Mouse (Mus musculus): ENCODE measurements at regions not wholly inside any gene's neighbourhood (a gene's known extent, or its start where the extent isn't known, plus 50 kb on each side); places are given as distances from the start of the nearest gene placed in this dataset.

DNA sequence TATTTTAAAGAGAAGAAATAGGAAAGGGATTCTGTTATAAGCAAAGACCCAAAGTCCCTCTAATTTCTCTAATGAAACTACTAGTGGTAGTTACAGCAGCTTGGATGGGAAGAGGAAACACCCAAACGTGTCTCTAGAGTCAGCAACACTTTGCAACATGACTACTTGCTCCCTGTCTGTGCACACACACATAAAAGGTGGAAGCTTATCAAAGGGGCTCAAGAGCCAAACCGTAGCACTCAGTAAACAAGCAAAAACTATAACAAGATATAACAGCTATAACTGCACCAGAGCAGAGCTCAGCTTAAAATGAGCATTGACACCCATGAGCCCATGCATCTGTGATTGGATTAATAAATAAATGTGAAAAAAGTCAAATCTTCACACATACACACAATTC is 262.5 kb upstream of the Ppargc1a start:
- no peaks in the 10 kb centered on the region for H3K36me3 ChIP-seq (replicated peaks in 1 of 2; ENCODE audit: control insufficient read depth in 1 of 2, insufficient read depth in 1 of 2, low read length in 1 of 2)
- no peaks in the 10 kb centered on the region for H3K27me3 ChIP-seq (replicated peaks)
- H3K27ac ChIP-seq (ENCODE audit: insufficient read depth, low read depth) = no peak overlapping the region
- H3K4me1 ChIP-seq (ENCODE audit: control insufficient read depth in 1 of 2, insufficient read depth in 2 of 2) = no peaks in the 10 kb centered on the region
- dilution Hi-C loops (cut with MboI; ENCODE audit: extremely low pct_ligation_motif_present, extremely low pct_unique_long_range_greater_than_20kb, low sequenced_read_pairs) (no loop called here), in situ Hi-C loops (cut with MboI; ENCODE audit: low pct_ligation_motif_present, low pct_unique_long_range_greater_than_20kb, low sequenced_read_pairs) (no loop called here)
- H3K4me3 ChIP-seq (replicated peaks in 1 of 3; ENCODE audit: low read depth in 2 of 3, low read length in 2 of 3, poor library complexity in 1 of 3) = no peak overlapping the region
- H3K79me2 ChIP-seq (replicated peaks; ENCODE audit: control insufficient read depth, extremely low read depth, insufficient read depth, poor library complexity, severe bottlenecking) = no peaks in the 10 kb centered on the region
- no peak overlapping the region for H3K9ac ChIP-seq (ENCODE audit: insufficient read depth, low read depth)
- no peak for TF ChIP-seq JUN (IDR thresholded peaks at IDR 0.05; ENCODE audit: insufficient read depth, low read depth, low read length)
- no peak for TF ChIP-seq MAX (IDR thresholded peaks at IDR 0.05; ENCODE audit: low read length)
- no peak for TF ChIP-seq ZC3H11A (IDR thresholded peaks at IDR 0.05; ENCODE audit: low read depth, low read length)
- TF ChIP-seq RCOR1 (conservative IDR thresholded peaks at IDR 0.05; ENCODE audit: low read depth, low read length) = no peak
- no peak for TF ChIP-seq TBP (conservative IDR thresholded peaks at IDR 0.05; ENCODE audit: low read depth, low read length)
- TF ChIP-seq CHD1 (IDR thresholded peaks at IDR 0.05; ENCODE audit: low read depth, low read length) = no peak
- TF ChIP-seq IRF4 (IDR thresholded peaks at IDR 0.05; ENCODE audit: low read depth, low read length) = no peak
- TF ChIP-seq RAD21 (IDR thresholded peaks at IDR 0.05; ENCODE audit: low read depth, low read length) = no peak
- TF ChIP-seq SMC3 (IDR thresholded peaks at IDR 0.05; ENCODE audit: low read depth, low read length) = no peak
- TF ChIP-seq NELFE (IDR thresholded peaks at IDR 0.05; ENCODE audit: low read depth, low read length) = no peak
- no peak for TF ChIP-seq ETS1 (conservative IDR thresholded peaks at IDR 0.05; ENCODE audit: low read depth, low read length)
- TF ChIP-seq ELF1 (IDR thresholded peaks at IDR 0.05; ENCODE audit: low read depth, low read length) = no peak
- H3K9me3 ChIP-seq (replicated peaks; ENCODE audit: low read length) = no peaks in the 10 kb centered on the region
- DNase-seq (ENCODE audit: extremely low read depth) = no peak
- H3K4me2 ChIP-seq (ENCODE audit: insufficient read depth, low read depth, poor library complexity, severe bottlenecking) = no peak overlapping the region

DNA sequence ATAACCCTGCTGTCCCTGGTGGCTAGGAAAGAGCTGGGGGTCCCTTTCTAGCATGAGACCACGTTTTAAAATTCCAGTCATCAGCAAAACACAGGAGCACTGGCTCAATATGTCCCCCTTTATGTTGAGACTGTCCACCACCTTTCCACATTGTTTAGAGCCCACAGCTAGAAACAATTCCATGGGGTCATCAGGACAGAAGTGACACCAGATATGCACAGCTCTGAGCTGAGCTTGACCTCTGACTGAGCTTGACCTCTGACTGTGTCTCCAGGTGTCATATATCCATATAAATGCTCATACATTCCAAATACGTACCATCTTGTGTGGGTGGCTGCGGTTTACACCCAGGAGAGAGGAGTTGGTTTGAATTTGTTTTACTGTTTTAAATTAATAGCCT is 262.1 kb upstream of the Ppargc1a start:
- no peak overlapping the region for H3K27ac ChIP-seq (ENCODE audit: insufficient read depth, low read depth)
- H3K79me2 ChIP-seq (replicated peaks; ENCODE audit: control insufficient read depth, extremely low read depth, insufficient read depth, poor library complexity, severe bottlenecking) = no peaks in the 10 kb centered on the region
- no peak for TF ChIP-seq MAZ (IDR thresholded peaks at IDR 0.05; ENCODE audit: low read depth, low read length)
- no peak for TF ChIP-seq KAT2A (IDR thresholded peaks at IDR 0.05; ENCODE audit: insufficient replicate concordance, low read length)
- no peak for TF ChIP-seq USF2 (conservative IDR thresholded peaks at IDR 0.05; ENCODE audit: low read depth, low read length)
- no peak for TF ChIP-seq EP300 (IDR thresholded peaks at IDR 0.05; ENCODE audit: low read length)
- TF ChIP-seq PAX5 (IDR thresholded peaks at IDR 0.05; ENCODE audit: low read length) = no peak
- TF ChIP-seq MEF2A (IDR thresholded peaks at IDR 0.05; ENCODE audit: borderline replicate concordance, low read depth, low read length) = no peak
- TF ChIP-seq TCF12 (IDR thresholded peaks at IDR 0.05; ENCODE audit: low read depth, low read length) = no peak
- TF ChIP-seq UBTF (IDR thresholded peaks at IDR 0.05; ENCODE audit: low read depth, low read length) = no peak
- no peaks in the 10 kb centered on the region for H3K9me3 ChIP-seq (replicated peaks; ENCODE audit: low read length)
- no peaks in the 10 kb centered on the region for H3K27me3 ChIP-seq (replicated peaks)
- DNase-seq (ENCODE audit: extremely low read depth) = no peak
- in situ Hi-C loops (cut with MboI; ENCODE audit: low pct_ligation_motif_present, low pct_unique_long_range_greater_than_20kb, low sequenced_read_pairs) = no loop called here
- H3K36me3 ChIP-seq (replicated peaks in 1 of 2; ENCODE audit: control insufficient read depth in 1 of 2, insufficient read depth in 1 of 2, low read length in 1 of 2) = no peaks in the 10 kb centered on the region
- H3K4me2 ChIP-seq (ENCODE audit: insufficient read depth, low read depth, poor library complexity, severe bottlenecking) = no peak overlapping the region
- H3K9ac ChIP-seq (ENCODE audit: insufficient read depth, low read depth) = no peak overlapping the region
- H3K4me3 ChIP-seq (replicated peaks in 1 of 3; ENCODE audit: low read depth in 2 of 3, low read length in 2 of 3, poor library complexity in 1 of 3) = no peak overlapping the region
- dilution Hi-C loops (cut with MboI; ENCODE audit: extremely low pct_ligation_motif_present, extremely low pct_unique_long_range_greater_than_20kb, low sequenced_read_pairs) = no loop called here
- no peaks in the 10 kb centered on the region for H3K4me1 ChIP-seq (ENCODE audit: control insufficient read depth in 1 of 2, insufficient read depth in 2 of 2)
